Mouse (Mus musculus) olfactory bulb, adult 2 months (tissue): ENCODE results near the gene Trappc12.

Experiments
- CTCF ChIP-seq: fragments of 200-500 bp; IDR thresholded peaks from 2 replicates; pipeline ENCODE4 v1.5.1; 2012; ENCODE audit warnings: low read depth, mild to moderate bottlenecking, low read length, moderate library complexity; ENCODE audit not compliant: insufficient read depth
- POLR2A ChIP-seq: fragments of 200-500 bp; IDR thresholded peaks from 2 replicates; pipeline ENCODE4 v1.6.1; 2012; ENCODE audit warnings: mild to moderate bottlenecking, low read depth, low read length, moderate library complexity; ENCODE audit not compliant: insufficient read depth

GRCm38 (mm10) chr12:28724366-28724765, 25.9 kb downstream of the Trappc12 start:
- TF ChIP-seq CTCF (no peak), POLR2A (no peak)
